Mouse (Mus musculus) erythroblast, embryonic 14.5 days (primary cell): Measurements from ENCODE around the gene Serpinb9.

Experiments used
- GATA1 ChIP-seq: IDR thresholded peaks from 2 replicates; pipeline ENCODE4 v1.6.1; 2012; ENCODE audit warnings: low read length, inconsistent platforms, mixed read lengths
- TAL1 ChIP-seq: IDR thresholded peaks from 3 replicates; pipeline ENCODE4 v1.6.1; 2012; ENCODE audit warnings: low read length, inconsistent platforms, mixed read lengths

DNA sequence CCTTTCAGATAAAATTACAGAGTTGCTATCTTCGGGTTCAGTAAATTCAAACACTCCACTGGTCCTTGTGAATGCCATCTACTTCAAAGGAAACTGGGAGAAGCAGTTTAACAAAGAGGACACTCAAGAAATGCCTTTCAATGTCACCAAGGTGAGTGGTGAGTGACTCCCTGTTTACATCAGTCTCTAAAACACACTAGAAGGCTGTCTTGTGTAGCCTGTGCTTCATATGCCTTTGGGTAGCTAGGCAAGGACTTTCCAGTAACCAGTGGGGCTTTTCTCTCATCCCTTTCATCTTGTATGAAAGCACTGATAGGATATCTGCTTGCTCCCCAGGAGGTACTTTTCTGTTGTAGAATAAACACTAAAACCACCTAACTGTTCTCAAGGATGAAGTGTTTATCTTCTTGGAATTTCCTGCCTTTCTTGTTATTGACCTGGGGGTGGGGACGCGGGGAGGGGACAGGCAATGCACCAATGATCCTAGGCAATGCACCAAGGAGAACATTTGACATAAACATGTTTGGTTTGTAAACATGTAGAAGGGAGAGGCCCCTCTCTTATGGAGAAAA is 28.1 kb upstream of the Serpinb9 start:
- TF ChIP-seq TAL1 (no peak), GATA1 (no peak)
